ENCODE assay signal across 17 mouse cellular contexts in the genomic region with DNA sequence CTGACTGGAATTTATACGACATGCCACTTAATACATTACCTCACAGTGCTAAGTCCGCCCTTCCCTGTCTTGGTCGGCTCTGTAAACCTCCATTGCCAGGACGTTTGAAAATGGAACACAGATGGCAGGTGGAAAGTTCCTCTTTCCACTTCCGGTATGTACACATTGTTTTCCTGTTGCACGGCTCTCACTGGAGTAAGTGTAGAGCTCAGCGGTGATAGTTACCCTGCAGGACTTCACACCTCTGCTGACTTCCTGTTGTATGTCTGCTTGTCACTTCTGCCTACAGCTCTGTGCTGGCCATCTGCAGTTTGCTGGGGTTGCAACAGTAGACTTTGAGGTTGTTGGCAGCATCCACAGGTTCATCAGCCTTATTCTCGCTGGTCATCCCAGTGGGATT. TPM values are rescaled to one million over a fixed set of nuclear protein-coding genes. Genes with fewer than 3 reads are reported as not detected.
DNase-seq lines count a peak whose midpoint lies in the region; ATAC-seq lines count a peak whose summit lies in the region.
"Had no signal": no experiment of that assay in that cellular context is flagged by ENCODE, and none has a peak within 500 bp of the region (broad histone marks: within the 10 kb centered on the region; RNA-seq: fewer than 3 reads in every experiment).

No protein-coding gene starts in this region.

- peak; percentile 15 for DNase-seq in MEL-GATA-1-ER (ENCODE audit: extremely low read depth, low read depth)
- DNase-seq in thymus, postnatal 0 days (ENCODE audit: low spot score): no peak
- no peak for DNase-seq in MN1 (ENCODE audit: low spot score)
- no peak for DNase-seq in heart, postnatal 25 days (ENCODE audit: low spot score)
- DNase-seq: adrenal gland, adult 8-10 months; adrenal gland, postnatal 36 days; B cell, adult 2 months; cerebellum, adult 2 months; forebrain, postnatal 0 days; gastrocnemius, adult 2 months; gastrocnemius, postnatal 25 days; heart, postnatal 10 days had no signal

- ATAC-seq in erythroid progenitor cell, adult 5-6 weeks (replicated peaks; ENCODE audit: low FRiP score, poor library complexity, severe bottlenecking): peak; percentile 34; the same call in 1 of the 2 replicates
- peak; percentile 76 for ATAC-seq in megakaryocyte progenitor cell, adult 5-6 weeks (replicated peaks; ENCODE audit: poor library complexity)
- ATAC-seq: CD4-positive, CD25-positive, alpha-beta regulatory T cell, adult 4 months; forebrain, embryonic 13.5 days; forebrain, postnatal 0 days; intestine, embryonic 15.5 days had no signal

- intact Hi-C loops in heart, postnatal 25 days (cut with DNase I): no loop called here

RNA-seq across cellular contexts. Expression of a gene that starts 57.4 kb away (rescaled TPM):
- 2.5 TPM in 1 of 2 replicates, not detected in the other for total RNA-seq in erythroid progenitor cell, adult 5-6 weeks (2015; ENCODE audit: low replicate concordance)
- not detected in 2 replicates for total RNA-seq in erythroid progenitor cell, adult 5-6 weeks (2017; ENCODE audit: low replicate concordance)
- not detected in 2 replicates for total RNA-seq in megakaryocyte progenitor cell, adult 5-6 weeks (2015)
- 0.33 TPM in 1 of 2 replicates, not detected in the other for total RNA-seq in megakaryocyte progenitor cell, adult 5-6 weeks (2017)
- polyA plus RNA-seq in thymus, postnatal 0 days (2015; fragmentation: Nextera tagmentation; extraction: Ambion mirVana): 1.3 and 1.6 TPM in 2 replicates
- total RNA-seq in heart, postnatal 25 days (2021): 1 to 10 TPM; 1.7 TPM
- polyA plus RNA-seq: CD4-positive, CD25-positive, alpha-beta regulatory T cell, adult 4 months had no signal

RNA-seq across cellular contexts. Expression of a gene that starts 58.1 kb away (rescaled TPM):
- 0.42 and 0.72 TPM in 2 replicates for total RNA-seq in erythroid progenitor cell, adult 5-6 weeks (2015; ENCODE audit: low replicate concordance)
- total RNA-seq in erythroid progenitor cell, adult 5-6 weeks (2017; ENCODE audit: low replicate concordance): 0.77 and 2.3 TPM in 2 replicates
- 3.2 TPM in 2 replicates for total RNA-seq in megakaryocyte progenitor cell, adult 5-6 weeks (2015)
- total RNA-seq in megakaryocyte progenitor cell, adult 5-6 weeks (2017): 3.2 and 5.8 TPM in 2 replicates
- 2.7 and 2.9 TPM in 2 replicates for polyA plus RNA-seq in thymus, postnatal 0 days (2015; fragmentation: Nextera tagmentation; extraction: Ambion mirVana)
- total RNA-seq in heart, postnatal 25 days (2021): 1 to 10 TPM; 4.7 to 6.3 TPM
